Mouse (Mus musculus) adrenal gland, postnatal 25 days (tissue): Measurements from ENCODE around the gene Man2a1. TPM values are rescaled to one million over a fixed set of nuclear protein-coding genes. Genes with fewer than 3 reads are reported as not detected.

Experiments
- DNase-seq: peaks from one replicate; pipeline ENCODE4 v3.0.0; 2021; ENCODE audit warnings: mixed read lengths
- total RNA-seq: library from RNA; stranded (reverse); gene quantifications from 2 replicates; pipeline ENCODE4 v1.2.3, GENCODE M21; 2021

Gene Man2a1
- total RNA-seq, 1 experiment from 2014 or later = 176 TPM

DNA sequence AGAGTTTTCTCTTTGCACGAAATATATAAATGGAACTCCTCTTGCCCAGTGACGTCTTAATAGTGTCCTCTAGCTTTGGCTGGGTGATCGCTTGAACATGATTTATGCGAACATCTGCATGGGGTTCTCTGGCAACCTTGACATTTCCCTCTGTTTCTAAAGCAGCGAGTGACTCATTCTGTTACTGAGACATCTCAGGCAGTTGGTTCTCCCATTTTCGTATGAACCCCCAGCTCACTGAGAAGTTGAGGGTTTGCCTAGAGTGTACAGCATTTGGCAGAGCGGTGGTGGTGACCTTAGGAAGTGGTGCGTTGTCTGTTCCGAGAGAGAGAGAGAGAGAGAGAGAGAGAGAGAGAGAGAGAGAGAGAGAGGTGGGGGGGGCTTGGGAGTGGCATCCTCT lies 2.6 kb downstream of the Man2a1 start:
- peak; percentile 26 for DNase-seq

DNA sequence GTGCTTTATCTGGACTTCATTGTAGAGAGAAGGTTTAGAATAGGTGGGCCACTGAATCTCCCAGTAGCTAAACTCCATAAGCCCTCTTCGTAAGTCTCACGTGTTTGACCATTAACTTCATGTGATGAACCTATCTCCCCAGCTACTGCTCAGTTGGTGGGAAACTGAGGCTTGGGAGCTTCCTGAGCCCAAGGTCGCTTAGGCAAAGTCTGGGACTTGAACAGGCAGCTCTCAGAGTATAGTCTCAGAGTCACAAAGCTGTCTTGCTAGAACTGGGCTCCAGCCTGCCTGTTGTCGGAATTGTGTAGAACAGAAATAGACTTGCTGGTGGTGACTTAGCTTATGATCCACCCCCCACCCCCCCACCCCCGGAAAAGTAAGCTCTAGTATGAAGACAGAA lies 3.0 kb downstream of the Man2a1 start:
- no peak for DNase-seq

DNA sequence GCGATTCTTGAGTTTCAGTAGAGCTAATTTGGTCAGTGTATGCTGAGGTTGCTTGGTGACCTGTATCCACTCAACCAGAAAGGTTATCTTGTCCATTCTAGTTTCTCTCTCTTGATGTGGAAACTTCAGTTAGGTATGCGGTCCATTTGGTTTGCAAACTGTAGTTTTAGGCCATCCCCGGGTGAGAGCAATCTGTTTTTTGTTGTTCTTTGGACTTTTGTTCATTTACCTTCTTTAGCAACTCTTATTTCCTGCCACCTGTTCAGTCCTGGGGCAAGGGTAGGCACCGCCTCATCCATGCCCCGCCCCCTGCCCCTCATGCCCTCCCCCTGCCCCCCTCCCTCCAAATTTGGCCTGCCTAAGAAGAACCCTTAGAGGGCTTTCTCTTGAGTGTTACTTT lies 3.6 kb downstream of the Man2a1 start:
- DNase-seq = no peak

DNA sequence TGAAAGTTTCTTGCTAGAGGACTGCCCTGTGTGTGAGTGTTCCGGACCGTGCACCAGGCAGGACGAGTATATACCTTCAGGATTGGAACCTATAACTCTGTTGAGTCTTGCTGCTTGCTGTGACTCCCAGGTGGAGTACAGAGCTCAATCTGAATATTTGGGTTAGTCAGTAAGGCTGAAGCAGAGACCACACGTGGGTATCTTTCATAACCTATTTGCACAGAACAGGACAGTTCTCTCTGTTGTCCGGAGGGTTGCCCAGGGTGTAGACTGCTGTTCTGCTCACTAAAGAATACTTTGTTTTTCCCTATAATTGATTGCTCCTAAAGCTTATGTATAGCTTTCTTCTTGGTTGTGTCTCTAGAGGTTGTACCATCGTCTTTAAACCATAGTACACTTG lies 7.7 kb downstream of the Man2a1 start:
- DNase-seq = no peak

DNA sequence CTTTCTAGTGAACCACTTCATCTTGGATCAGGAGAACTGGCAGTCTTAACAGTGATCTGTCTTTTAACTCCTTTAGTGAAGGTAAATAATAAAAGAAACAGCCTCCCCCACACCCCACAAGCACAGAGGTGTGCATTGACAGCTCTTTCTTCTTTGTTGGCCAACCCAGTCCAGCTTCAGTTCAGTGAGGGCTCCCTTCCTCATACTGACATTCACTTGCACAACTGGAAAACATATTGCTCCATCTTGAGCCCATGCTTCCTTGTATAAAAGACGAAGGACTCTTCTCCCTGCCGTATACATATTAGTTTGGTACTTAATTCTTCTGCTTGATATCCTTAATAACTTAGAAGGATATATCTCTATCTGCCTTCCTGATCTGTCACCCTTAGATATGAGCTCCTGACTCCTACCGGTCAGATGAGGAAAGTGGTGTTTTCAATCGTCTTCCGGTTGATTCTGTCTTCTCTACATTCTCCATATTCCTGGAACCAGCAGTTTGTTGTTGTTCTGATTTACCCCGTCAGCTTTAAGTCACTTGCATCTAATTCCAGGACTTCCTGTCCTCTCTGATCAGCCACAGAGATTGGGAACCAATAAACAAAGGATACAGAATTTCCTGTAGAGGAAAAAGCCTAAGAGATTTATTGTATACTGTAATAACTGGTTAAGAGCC lies 8.5 kb downstream of the Man2a1 start:
- no peak for DNase-seq

DNA sequence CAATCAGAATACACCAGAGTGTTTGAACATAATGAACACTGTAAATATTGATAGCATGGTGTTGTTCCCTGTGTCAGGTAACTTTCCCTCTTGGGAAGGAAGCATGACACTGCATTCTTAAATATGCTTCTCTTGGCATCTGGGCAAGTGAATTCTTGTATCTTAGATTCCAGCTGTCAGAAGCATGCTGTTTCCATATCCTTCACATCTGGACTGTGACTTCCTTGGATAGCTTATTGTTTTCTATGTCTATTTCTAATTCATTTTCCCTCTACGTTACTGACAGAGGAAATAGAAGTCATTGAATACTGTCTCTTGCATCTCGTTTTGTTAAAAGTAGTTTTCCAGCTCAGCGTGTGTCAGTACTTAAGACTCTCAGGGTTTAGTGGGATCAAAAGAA lies 9.2 kb downstream of the Man2a1 start:
- DNase-seq = no peak

DNA sequence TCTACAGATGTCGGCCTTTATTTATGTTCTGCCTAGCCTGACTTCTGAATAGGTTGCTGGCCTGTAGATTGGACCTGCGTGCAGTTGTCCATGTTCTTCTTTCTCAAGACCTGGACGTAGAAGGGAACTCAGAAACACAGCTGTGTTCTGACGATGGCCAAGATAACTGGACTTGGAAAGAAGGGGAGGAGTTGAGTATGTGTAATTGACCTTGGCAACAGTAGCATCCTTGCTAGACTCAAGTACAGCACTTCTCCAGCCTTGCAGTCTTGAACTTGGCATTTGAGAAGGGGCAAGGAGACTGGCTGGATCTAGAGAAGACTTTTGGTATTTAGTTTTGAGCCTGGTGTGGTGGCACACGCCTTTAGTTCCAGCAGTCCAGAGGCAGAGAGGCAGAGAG lies 10.9 kb downstream of the Man2a1 start:
- DNase-seq = no peak

DNA sequence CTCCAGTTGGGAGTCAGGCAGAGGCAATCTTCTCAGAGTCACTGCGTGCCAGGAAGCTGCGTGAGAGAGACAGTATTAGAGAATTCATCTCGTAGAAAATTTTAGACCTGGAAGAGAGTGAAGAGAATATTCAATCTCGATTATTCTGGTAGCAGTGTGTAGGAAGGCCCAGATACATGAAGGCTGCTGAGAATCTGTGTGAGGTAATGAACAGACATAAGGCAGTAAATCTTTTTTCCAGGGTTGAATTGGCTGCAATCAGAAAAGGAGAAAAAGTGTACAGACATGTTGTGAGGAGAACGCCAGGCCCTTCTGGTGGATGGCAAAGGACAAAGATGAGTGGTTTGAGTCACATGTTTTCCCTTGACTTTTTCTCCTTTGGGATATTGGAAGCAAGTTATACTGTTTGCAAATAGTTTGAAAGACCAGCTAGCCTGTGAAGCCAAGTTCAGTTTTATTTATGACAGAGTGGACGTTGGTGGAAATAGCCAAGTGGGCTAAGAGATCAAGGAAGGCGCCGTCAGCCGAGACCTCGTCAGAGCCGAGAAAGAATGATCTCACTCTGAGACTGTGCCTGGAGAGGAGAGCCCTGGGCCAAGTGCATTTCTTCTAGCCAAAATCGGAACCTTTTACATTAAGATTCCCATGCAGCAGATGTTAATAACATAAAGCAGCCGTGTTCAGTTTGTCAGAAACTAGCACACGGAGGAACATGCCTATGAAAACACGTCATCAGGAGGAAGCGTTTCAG lies 11.8 kb downstream of the Man2a1 start:
- DNase-seq = peak; percentile 59

DNA sequence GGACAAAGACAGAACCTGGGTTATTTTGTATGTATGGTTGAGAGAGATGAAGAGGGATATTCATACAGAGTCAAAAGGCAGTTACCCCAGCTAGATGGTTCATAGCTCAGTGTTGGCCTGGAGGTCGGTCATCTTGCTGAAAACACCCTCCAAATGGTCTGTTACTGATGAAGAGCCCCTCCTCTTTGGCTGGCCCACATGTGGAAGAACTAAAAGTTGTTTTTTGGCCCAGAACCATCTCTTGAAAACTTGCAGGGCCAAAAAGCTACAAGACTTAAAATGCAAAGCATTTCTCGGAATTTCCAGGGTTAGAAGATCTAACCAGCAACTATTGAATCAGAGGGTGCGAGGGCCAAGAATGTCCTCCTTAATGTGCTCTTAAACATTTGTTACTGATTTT lies 12.4 kb downstream of the Man2a1 start:
- no peak for DNase-seq

DNA sequence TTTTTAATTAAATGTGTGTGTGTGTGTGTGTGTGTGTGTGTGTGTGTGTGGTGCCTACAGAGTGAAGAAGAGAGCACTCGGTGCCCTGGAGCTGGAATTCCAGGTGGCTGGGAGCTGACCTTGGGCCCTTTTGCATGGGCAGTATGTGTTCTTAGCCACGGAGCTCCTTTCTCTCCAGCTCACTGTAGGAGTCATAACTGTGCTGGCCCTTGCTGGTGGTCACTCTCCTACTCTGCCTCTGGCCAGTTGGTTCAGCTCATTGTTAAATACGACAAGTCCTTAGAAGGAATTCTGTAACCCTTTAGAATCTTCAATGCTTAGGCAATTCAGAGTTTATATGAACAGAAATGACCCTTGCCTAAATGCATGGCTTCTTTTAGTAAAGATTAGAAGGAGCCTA lies 12.8 kb downstream of the Man2a1 start:
- DNase-seq = no peak

DNA sequence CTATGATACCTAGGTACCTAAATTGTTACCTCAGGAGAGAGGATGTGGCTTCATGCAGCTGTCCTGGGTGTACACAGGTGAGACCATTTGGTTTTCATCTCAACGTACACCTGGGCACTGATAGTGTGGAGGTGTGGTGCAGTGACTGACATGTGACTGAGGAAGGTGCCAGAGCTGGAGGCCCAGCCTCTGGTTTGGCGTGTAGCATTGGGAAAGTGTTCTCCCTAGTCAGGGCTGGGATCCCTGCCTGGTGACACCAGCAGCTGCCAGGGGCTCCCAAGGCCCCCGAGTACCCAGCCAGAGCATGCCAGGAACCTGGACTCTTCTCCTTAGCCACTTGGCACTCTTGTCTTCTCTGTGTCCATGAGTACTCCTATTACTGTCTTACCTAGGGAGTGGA lies 14.3 kb downstream of the Man2a1 start:
- no peak for DNase-seq

DNA sequence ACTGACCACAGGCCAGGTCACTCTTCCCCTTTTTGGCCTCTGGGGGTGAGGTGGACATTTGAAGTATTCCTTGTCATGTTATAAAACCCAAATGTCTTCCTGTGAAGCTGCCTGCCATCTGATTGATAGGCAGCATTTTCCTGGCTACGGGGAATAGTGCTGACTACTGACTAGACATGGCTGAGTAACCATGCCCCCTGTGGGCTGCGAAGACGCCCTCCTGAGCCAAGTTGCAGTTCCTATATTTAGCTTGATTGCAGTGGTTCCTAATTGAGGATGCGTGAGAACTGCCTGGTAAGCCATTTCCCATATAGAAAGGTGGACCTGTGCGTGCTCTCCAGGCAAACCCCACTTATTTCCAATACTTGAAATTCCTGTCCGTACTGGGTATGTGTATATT lies 14.9 kb downstream of the Man2a1 start:
- no peak for DNase-seq

DNA sequence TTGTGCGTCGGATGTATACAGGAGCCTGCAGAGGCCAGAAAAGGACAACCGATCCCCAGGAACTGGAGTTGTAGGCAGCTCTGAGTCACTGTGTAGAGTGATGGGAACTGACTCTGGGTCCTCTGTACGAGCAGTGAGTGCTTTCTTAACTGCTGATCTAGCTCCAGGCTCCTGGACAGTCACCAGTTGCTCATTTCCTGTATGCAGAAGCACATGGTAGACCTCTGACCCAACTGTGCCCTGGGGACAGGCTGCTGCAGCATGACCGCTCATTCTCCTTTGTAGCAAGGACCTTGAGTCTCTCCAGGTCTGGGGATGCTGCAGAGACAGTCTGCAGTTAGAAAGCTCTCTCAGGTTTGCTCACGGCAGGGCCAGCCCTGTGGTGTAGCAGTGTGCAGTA lies 15.7 kb downstream of the Man2a1 start:
- no peak for DNase-seq

DNA sequence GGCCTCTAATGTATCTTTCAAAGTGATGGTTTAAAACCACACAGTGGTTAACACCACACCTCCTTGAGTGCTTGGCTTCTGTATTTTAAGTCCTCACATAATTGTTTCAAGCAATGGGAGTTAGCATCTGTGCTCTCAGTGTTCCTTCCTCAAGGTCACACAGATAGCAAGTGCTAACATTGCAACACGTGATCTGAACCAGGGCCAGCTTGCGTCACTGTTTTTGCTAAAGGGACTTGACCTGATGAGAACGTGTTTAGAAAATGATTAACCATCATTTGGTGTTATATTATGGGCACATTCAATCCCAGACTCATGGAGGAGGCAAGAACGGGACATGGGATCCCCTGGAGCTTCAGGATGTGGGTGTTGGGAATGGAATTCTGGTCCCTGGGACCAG lies 17.3 kb downstream of the Man2a1 start:
- DNase-seq = peak; percentile 75

DNA sequence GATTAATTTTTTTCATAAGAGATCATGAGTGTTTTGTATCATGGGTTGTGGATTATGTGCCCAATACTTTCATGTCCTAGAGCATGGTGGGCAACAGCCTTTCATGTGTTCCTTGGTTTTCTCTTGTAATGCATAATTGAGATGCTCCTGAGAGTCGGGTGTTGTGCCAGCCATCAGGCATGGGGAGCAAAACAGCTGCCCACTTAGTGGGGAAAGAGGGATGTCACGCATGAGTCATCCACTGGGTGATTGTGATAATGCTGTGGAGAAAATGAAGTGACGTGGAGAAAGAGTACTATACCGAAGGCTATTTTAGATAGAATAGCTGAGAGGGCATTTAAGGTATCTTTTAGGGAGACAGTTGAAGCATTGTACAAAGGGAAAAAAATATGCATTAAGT lies 18.5 kb downstream of the Man2a1 start:
- peak; percentile 30 for DNase-seq

DNA sequence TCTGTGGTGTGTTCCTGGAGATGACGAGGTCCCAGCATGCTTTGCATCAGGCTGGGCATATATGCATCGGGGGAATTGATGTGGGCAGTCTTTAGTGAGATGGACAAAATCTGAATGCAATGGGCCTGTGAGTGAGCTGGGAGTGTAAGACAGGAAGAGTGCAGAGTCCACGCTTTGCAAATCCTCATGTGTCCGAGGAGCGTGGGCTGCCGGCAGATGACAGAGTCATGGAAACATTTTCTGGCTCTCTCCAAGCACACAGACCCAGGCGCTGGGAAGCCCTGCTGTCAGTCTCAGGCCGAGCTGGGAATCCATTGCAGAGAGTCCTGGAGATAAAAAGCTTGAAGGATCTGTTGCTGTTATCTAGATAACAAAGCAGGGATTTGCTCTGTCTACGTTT lies 19.6 kb downstream of the Man2a1 start:
- no peak for DNase-seq

DNA sequence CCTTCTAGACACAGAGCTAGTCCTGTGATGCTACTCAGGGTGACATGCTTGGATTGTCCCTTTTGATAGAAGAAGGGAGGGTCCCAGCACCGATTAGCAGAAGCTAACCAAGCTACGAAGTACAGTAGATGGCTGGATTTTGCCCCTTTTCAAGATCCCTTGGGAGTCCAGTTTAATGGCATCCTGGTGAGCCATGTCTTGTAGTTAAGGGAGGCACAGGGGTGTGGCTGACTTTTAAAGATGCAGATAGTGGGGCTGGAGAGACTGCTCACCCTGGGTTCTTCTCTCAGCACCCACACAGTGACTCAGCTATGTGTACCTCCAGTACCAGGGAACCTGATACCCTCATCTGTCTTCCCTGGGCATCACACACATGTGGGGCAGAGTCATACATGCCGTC lies 20.1 kb downstream of the Man2a1 start:
- no peak for DNase-seq

DNA sequence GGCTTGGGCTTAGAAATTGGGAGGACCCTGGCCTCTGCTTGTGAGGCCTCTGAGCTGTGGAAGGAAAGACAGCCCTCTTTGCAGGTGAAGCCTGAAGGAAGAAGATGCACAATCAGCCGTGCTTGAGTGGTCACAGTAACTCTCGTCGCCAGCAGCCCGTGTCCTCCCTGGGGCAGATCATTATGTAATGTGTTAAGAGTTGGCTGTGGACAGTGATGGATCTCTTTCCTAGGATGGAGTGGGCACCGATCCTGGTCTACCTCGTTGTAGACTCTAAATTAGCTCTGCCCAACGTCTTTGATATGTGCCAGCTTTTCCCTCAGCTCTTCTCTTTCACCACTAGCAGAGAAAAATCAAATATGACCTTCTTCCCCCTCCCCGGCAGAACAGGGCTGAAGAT lies 20.7 kb downstream of the Man2a1 start:
- no peak for DNase-seq

DNA sequence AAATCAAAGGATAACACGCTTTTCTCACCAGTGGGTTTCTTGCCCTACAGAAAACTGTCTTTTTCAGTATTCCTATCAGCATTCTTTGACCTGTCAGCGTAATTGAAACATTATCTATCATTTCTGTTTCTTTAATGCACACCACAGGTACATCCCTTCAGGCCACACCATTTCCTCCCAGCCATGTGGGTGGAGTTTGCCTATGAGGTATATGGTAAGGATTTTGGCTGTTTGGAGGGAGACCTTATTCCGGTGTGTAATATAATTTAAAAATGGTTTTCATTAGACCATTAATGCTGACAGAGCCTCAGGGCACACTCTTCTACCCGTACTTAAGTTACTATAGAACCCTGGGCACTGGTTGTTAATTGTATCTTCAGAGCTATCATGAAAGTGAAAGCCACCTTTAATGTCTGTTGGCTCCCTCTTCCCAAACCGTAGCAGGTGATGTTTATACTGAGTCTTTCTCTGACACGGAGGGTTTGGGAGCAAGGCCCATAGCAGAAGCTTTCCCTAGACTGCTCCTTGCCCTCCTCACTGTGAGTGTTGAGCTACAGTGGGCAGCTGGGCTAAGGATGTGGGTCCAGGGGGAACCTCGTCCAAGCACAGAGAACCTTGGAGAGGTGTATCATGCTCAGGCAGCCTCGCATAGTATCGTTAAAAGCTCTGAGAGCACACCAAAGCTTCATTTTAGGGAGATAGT lies 21.3 kb downstream of the Man2a1 start:
- no peak for DNase-seq

DNA sequence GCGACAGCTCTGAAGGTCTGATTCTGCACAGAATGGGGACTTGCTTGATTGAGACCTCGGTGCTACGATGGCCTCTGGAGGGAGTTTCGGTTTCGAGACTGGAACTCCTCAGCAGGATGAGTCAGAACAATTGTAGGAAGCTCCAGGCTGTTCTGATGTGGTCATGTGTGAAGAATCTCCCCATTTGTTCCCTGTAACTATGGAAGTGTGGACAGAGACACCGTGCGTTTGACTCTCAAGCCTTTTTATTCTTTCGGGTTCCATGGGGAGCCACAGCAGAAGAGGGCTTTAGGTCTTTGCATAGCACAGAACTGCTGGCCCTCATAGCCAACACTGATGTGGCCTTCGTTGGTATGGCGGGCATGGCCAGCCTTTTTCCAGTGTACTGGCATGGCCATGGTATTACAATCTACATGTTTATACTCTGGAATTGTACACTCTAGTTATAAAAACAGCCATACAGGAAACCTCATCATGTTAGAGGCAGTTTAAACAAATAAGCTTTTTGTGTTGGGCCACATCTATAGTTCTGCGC lies 21.9 kb downstream of the Man2a1 start:
- DNase-seq = peak; percentile 30

DNA sequence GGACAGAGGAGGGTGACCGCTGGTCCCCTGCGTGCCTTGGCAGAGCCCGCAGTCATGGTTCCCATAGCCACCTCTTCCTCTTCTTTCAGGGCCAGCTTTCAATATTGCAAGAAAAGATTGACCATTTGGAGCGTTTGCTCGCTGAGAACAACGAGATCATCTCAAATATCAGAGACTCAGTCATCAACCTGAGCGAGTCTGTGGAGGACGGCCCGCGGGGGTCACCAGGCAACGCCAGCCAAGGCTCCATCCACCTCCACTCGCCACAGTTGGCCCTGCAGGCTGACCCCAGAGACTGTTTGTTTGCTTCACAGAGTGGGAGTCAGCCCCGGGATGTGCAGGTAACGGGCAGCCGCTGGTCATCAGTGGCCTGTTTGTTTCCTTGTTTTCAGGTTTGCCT lies 23.9 kb downstream of the Man2a1 start:
- DNase-seq = no peak

DNA sequence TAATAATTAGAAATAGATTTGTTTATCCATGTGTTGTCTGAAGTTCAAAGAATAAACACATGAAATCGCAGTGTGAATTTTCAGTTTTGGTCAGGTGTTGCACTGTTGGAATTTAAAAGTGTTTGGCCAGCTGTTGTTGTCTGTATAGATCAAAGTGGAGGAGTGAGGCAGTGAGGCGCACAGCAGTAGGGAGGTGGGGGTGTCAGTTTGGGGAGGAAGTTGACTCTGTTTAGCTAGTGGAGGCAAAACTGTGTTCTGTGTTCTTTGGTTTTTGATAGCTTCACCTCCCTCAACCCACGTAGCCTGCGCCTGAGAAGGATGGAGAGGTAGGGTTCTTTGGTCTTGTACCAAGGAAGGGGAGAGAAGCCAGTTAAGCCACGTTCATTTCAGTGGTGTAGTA lies 28.3 kb downstream of the Man2a1 start:
- DNase-seq = no peak

DNA sequence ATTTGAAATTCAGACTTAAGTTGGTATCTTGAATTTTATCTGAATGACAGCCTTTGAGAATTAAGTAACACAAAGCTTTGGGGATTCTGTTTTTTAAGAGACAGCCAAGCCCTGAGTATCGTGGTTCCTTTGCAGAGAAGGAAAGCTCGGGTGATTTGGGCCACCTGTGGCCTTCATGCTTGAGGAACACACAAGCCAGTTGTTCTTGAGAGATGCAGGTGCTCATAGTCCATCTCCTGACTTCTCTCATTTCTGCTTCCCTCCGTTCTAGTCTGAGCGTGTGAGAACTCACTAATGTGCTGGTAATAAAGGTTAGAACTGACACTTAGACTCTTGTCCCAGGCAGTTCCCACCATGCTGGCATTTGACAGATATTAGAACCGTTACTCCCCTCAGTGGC lies 28.9 kb downstream of the Man2a1 start:
- DNase-seq = no peak
